Mouse (Mus musculus) frontal cortex, postnatal 10 days (tissue): Measurements from ENCODE around the gene Rpia.
"Not testable (repeated sequence)": the region's sequence is repeated elsewhere in the genome, so short reads cannot be mapped to it uniquely, and the experiment has no call there.

ENCODE experiments used
- DNase-seq, 2 experiments: peaks; one replicate each; pipeline ENCODE4 v3.0.0; 2022; ENCODE audit warnings: low spot score in 2 of 2, mixed read lengths in 1 of 2

Gene Rpia

GRCm38 (mm10) chr6:70791824-70792535 is at the start of gene Rpia:
Gene Rpia (minus strand): TSS chr6:70792232.
- peak; percentile 96 to 97 for DNase-seq

GRCm38 (mm10) chr6:70840281-70840680 is 48.2 kb upstream of the Rpia start:
- no peak for DNase-seq

GRCm38 (mm10) chr6:70838532-70838931 is 46.5 kb upstream of the Rpia start:
- DNase-seq, result no peak

GRCm38 (mm10) chr6:70837297-70837696 is 45.3 kb upstream of the Rpia start:
- DNase-seq, result no peak

GRCm38 (mm10) chr6:70831179-70831839 is 39.3 kb upstream of the Rpia start:
- no peak for DNase-seq

- DNase-seq, result no peak
These were observed 38.5 kb upstream of the Rpia start for GRCm38 (mm10) chr6:70830552-70830951.

- no peak for DNase-seq
These were observed 37.4 kb upstream of the Rpia start for GRCm38 (mm10) chr6:70829451-70829850.

- no peak for DNase-seq
These were observed 32.9 kb upstream of the Rpia start for GRCm38 (mm10) chr6:70824987-70825337.

GRCm38 (mm10) chr6:70824085-70824986 is 32.3 kb upstream of the Rpia start:
- peak; percentile 33 to 48 for DNase-seq

GRCm38 (mm10) chr6:70823277-70823676 is 31.2 kb upstream of the Rpia start:
- DNase-seq, result not testable (repeated sequence)

- no peak for DNase-seq
These were observed 30.4 kb upstream of the Rpia start for GRCm38 (mm10) chr6:70822386-70822910.

GRCm38 (mm10) chr6:70821566-70821965 is 29.5 kb upstream of the Rpia start:
- no peak for DNase-seq

- no peak for DNase-seq
These were observed 23.4 kb upstream of the Rpia start for GRCm38 (mm10) chr6:70815471-70815870.

- DNase-seq, result no peak
These were observed 22.6 kb upstream of the Rpia start for GRCm38 (mm10) chr6:70814629-70814950.

GRCm38 (mm10) chr6:70813921-70814628 is 22.0 kb upstream of the Rpia start:
- DNase-seq, result no peak

- DNase-seq, result no peak
These were observed 20.5 kb upstream of the Rpia start for GRCm38 (mm10) chr6:70812526-70812895.

- DNase-seq, result peak; percentile 53 to 75
These were observed 19.8 kb upstream of the Rpia start for GRCm38 (mm10) chr6:70811557-70812525.

- DNase-seq, result no peak
These were observed 18.5 kb upstream of the Rpia start for GRCm38 (mm10) chr6:70810524-70810923.

GRCm38 (mm10) chr6:70806514-70806912 is 14.5 kb upstream of the Rpia start:
- DNase-seq, result no peak

- DNase-seq, result peak; percentile 34 to 69
These were observed 13.9 kb upstream of the Rpia start for GRCm38 (mm10) chr6:70805820-70806513.
